Mouse (Mus musculus) spleen, postnatal 36 days (tissue): ENCODE data around the gene Pde4b.

Experiments
- DNase-seq, 2 experiments: peaks; one replicate each; pipeline ENCODE4 v3.0.0; 2022; ENCODE audit warnings: low spot score in 2 of 2, mixed read lengths in 1 of 2

Gene Pde4b

GRCm38 (mm10) chr4:102290052-102290734 is 202.8 kb downstream of the Pde4b start:
- no peak for DNase-seq

- DNase-seq = no peak
These were observed 210.2 kb downstream of the Pde4b start for GRCm38 (mm10) chr4:102297558-102297957.

- DNase-seq = no peak
These were observed 215.2 kb downstream of the Pde4b start for GRCm38 (mm10) chr4:102302568-102302967.

GRCm38 (mm10) chr4:102307661-102308297 is 220.4 kb downstream of the Pde4b start:
- DNase-seq = no peak

DNA sequence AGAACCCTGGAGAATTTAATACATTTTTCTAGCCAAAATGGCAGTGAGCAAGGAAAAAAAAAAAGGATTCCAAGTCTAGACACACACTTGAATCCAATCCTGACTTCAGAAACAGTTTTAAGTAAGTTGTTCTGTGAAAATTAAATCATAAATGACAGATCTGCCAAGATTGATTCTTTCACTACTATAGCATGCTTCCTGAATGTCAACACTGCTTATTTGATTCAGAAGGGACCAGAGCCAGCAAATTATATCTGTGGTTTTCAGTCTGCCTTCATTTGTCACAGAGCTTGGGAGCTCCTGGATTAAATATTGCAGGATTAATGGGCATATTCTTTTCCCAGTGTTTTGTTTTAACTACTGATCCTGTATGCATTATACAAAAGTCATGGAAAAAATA is 223.3 kb downstream of the Pde4b start:
- DNase-seq = no peak

DNA sequence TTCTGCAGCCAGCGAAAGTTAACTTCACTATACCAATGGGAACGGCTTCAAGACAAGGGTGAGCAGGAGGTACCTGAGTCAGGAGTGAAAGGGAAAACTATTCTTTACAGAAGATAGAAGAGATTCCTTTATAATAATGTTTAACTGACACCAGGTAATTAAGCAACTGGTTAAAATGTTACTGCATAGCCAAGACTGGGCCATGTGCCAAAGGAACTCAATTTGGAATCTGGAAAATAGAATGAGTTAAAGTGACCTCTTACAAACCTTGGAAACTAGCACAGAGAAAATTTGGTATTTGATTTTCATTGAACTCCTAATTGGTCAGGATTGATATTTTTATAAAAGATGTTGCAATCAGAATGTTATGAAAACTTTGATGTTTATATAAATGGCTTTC is 228.7 kb downstream of the Pde4b start:
- DNase-seq = no peak

DNA sequence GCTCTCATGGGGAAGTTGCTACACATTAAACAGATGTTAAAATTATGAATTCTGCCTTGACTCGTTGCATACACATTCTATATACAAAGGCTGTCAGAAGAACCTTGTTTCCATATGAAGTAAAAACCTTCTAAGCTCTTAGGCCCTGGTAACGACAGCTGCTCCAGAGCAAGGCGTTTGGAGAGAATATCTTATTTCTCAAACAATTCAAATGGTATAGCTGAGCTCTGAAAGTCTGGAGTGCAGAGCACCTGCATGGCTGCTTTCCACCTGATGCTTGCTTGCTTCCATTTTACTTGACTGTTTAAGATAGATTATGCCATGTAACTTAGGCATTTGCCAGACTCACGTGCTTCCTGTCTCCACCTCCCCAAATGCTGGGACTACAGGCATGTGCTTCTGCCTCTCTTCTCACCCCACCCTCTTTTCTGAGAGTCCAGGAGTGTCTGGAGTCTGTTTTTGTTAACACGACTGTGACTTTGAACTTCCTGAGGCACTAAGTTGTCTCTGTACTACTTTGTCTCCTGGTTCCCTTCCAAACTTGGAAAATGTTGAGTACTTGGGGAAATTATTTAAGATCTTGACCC is 229.4 kb downstream of the Pde4b start:
- DNase-seq = no peak

DNA sequence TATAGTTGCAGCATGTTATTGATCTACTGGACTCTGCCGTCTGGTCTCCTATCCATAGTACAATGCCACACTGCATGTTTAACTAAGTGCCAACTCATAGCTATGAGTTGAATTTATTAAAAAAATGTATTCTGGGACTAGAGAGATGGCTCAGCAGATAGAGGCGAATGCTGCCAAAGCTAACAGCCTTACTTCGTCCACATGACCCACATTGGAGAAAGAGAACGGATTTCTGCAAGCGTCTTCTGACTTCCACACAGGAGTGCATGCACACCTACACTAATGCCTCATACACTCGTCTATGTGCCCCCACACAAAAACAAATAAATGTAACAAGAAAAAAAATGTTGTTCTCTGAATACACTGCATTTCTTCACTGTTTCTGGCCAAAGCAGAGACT is 231.3 kb downstream of the Pde4b start:
- no peak for DNase-seq

DNA sequence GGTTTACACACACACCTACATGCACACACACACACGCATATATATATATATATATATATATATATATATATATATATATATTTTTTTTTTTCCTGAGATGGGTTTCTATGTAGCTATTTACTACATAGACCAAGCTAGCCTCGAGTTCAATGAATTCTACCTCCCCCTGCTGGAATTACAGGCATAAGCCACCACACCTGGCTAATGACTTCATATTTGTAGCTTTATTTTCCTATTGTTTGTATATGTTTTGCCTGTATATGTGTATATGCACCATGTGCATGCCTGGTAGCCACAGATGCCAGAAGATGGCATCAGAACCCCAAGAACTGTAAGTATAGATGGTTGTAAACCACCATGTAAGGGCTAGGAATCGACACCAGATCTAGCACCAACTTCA is 234.0 kb downstream of the Pde4b start:
- no peak for DNase-seq

GRCm38 (mm10) chr4:102332386-102332785 is 245.0 kb downstream of the Pde4b start:
- DNase-seq = no peak

GRCm38 (mm10) chr4:102332885-102333284 is 245.5 kb downstream of the Pde4b start:
- no peak for DNase-seq

- DNase-seq = no peak
These were observed 259.7 kb downstream of the Pde4b start for GRCm38 (mm10) chr4:102346911-102347492.

- DNase-seq = no peak
These were observed 264.4 kb downstream of the Pde4b start for GRCm38 (mm10) chr4:102351476-102352475.

- no peak for DNase-seq
These were observed 266.5 kb downstream of the Pde4b start for GRCm38 (mm10) chr4:102353641-102354403.

DNA sequence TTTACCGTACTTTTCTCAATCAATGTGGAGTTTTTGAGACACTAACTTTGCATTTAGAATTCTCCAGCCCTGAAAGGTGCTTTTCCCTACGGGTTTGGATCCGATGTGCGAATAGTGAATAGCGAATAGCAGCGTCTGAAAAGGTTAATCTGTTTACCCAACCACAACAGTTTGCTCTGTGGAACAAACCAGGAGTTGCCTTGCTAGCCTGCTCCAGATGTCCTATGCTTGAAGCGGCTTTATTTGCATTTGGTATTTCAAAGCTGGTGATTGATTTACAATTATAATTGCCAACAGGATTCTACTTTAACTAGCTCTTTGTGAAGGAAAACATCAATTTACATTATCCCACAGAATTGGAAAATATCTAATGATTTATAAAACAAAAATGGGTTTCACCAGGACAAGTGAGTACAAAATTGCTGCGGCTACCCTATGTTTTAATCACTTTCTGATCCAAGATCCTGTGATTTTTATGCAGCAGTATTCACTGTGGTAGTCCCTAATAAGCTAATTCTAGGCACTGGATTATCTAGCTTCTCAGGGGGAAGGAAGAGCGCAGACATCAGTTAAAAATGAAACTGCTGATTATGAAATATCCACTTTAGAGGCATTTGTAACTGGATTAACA is 280.9 kb downstream of the Pde4b start:
- no peak for DNase-seq

DNA sequence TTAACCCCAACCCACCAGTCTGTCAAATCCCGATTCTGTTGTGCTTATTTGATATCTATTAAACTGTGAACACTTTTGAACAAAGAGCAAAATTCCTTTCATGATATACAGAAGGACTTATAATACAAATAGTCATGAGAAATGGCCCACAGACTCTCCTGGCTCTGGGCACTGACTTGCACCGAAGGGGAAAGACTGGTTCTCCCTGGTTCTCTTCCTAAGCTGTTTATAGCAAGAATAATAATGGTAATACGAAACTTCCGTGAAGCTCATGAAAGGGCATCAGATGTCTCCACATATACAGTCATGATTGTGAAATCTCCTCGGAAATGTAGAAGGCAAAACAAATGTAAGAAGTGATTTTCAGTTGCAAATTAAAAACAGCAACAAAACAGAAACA is 287.3 kb downstream of the Pde4b start:
- no peak for DNase-seq

- DNase-seq = no peak
These were observed 295.6 kb downstream of the Pde4b start for GRCm38 (mm10) chr4:102382763-102383505.

DNA sequence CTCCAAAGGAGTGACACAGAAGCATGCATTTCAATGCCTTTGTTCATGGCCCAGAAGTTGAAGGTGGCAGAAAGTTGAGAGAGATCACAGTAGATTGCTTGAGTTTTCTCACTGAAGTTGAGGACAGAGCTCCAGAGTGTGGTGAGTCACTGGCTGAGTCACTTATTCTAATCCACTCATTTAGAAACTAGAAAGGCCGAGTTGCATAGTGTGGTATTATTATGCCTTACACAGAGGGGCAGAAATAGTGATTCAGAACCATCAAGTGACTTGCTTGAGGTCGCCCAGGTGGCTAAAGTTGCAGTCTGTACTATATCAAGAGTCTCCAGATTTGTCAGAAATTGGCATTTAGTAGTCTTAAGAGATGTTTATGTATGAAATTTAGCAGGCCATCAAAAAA is 306.3 kb downstream of the Pde4b start:
- DNase-seq = no peak

GRCm38 (mm10) chr4:102397334-102397733 is 310.0 kb downstream of the Pde4b start:
- no peak for DNase-seq

DNA sequence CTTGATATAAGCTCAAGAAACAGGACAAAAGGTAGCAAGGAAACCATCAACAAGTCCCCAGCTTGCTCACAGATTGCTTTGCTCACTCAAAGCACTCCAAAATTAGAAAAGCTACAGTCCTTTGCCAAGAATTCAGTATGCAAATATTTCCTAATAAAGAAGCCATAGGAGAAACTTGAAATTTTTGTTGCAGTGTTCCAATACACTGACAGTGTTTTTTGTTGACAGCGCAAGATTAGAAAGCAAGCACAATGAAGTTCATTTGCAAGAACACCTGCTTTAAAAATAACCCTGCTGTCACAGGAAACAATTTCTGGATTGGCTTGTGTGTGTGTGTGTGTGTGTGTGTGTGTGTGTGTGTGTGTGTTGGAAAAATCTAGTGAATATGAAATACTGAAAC is 311.2 kb downstream of the Pde4b start:
- DNase-seq = no peak
